Mouse (Mus musculus): ENCODE data around the gene Tbc1d22a.

Tbc1d22a gene

GRCm38 (mm10) chr15:86473473-86473872 is 259.2 kb downstream of the Tbc1d22a start:
- DNase-seq = no peak

GRCm38 (mm10) chr15:86474951-86475350 is 260.7 kb downstream of the Tbc1d22a start:
- no peak for DNase-seq

GRCm38 (mm10) chr15:86476483-86476882 is 262.2 kb downstream of the Tbc1d22a start:
- no peak for DNase-seq

GRCm38 (mm10) chr15:86477032-86477431 is 262.8 kb downstream of the Tbc1d22a start:
- DNase-seq = no peak

GRCm38 (mm10) chr15:86477471-86477992 is 263.3 kb downstream of the Tbc1d22a start:
- DNase-seq = no peak

- no peak for DNase-seq
Observed at GRCm38 (mm10) chr15:86478685-86479502, 264.6 kb downstream of the Tbc1d22a start.

GRCm38 (mm10) chr15:86482362-86482761 is 268.1 kb downstream of the Tbc1d22a start:
- no peak for DNase-seq

- DNase-seq = no peak
Observed at GRCm38 (mm10) chr15:86485815-86486214, 271.6 kb downstream of the Tbc1d22a start.

GRCm38 (mm10) chr15:86487359-86487758 is 273.1 kb downstream of the Tbc1d22a start:
- no peak for DNase-seq

GRCm38 (mm10) chr15:86491434-86492099 is 277.3 kb downstream of the Tbc1d22a start:
- no peak for DNase-seq

GRCm38 (mm10) chr15:86492636-86493035 is 278.4 kb downstream of the Tbc1d22a start:
- no peak for DNase-seq

GRCm38 (mm10) chr15:86496209-86496608 is 281.9 kb downstream of the Tbc1d22a start:
- DNase-seq = no peak

- DNase-seq = no peak
Observed at GRCm38 (mm10) chr15:86496646-86497045, 282.4 kb downstream of the Tbc1d22a start.

GRCm38 (mm10) chr15:86500536-86500935 is 286.3 kb downstream of the Tbc1d22a start:
- DNase-seq = no peak

- DNase-seq = no peak
Observed at GRCm38 (mm10) chr15:86503413-86503812, 289.2 kb downstream of the Tbc1d22a start.

GRCm38 (mm10) chr15:86506666-86507065 is 292.4 kb downstream of the Tbc1d22a start:
- no peak for DNase-seq

- DNase-seq = no peak
Observed at GRCm38 (mm10) chr15:86507546-86507945, 293.3 kb downstream of the Tbc1d22a start.

GRCm38 (mm10) chr15:86508406-86509176 is 294.3 kb downstream of the Tbc1d22a start:
- DNase-seq = no peak

GRCm38 (mm10) chr15:86509601-86510000 is 295.3 kb downstream of the Tbc1d22a start:
- DNase-seq = no peak

GRCm38 (mm10) chr15:86511181-86511580 is 296.9 kb downstream of the Tbc1d22a start:
- DNase-seq = no peak

- no peak for DNase-seq
Observed at GRCm38 (mm10) chr15:86513336-86513735, 299.1 kb downstream of the Tbc1d22a start.

- DNase-seq = no peak
Observed at GRCm38 (mm10) chr15:86520201-86520600, 305.9 kb downstream of the Tbc1d22a start.

GRCm38 (mm10) chr15:86535356-86535755 is 321.1 kb downstream of the Tbc1d22a start:
- DNase-seq = no peak

Data from lung, postnatal 14 days (tissue).